Mouse (Mus musculus) heart, postnatal 4 days (tissue): ENCODE data around the gene Olfr1357. TPM values are rescaled to one million over a fixed set of nuclear protein-coding genes. Genes with fewer than 3 reads are reported as not detected.
"Not testable (repeated sequence)": the region's sequence is repeated elsewhere in the genome, so short reads cannot be mapped to it uniquely, and the experiment has no call there.

Source experiments
- DNase-seq: peaks from one replicate; pipeline ENCODE4 v3.0.0; 2021
- total RNA-seq, 2 experiments: library from RNA; stranded (reverse); gene quantifications; 2 replicates each; pipeline ENCODE4 v1.2.3; 2021

The Olfr1357 gene
- not detected for total RNA-seq

- DNase-seq = no peak
Observed at GRCm38 (mm10) chr10:78617974-78618373, at the start of gene Olfr1357. Gene Olfr1357 (minus strand): TSS chr10:78618074.

GRCm38 (mm10) chr10:78666696-78667095 is 48.8 kb upstream of the Olfr1357 start:
- not testable (repeated sequence) for DNase-seq

- no peak for DNase-seq
Observed at GRCm38 (mm10) chr10:78664546-78664945, 46.7 kb upstream of the Olfr1357 start.

- no peak for DNase-seq
Observed at GRCm38 (mm10) chr10:78661198-78661597, 43.3 kb upstream of the Olfr1357 start.

- DNase-seq = peak; percentile 15
Observed at GRCm38 (mm10) chr10:78632311-78632710, 14.4 kb upstream of the Olfr1357 start.

- DNase-seq = no peak
Observed at GRCm38 (mm10) chr10:78630194-78630593, 12.3 kb upstream of the Olfr1357 start.

- DNase-seq = not testable (repeated sequence)
Observed at GRCm38 (mm10) chr10:78623143-78623542, 5.3 kb upstream of the Olfr1357 start.

GRCm38 (mm10) chr10:78607602-78608001 is 10.3 kb downstream of the Olfr1357 start:
- no peak for DNase-seq

- DNase-seq = peak; percentile 65
Observed at GRCm38 (mm10) chr10:78605080-78605479, 12.8 kb downstream of the Olfr1357 start.

GRCm38 (mm10) chr10:78599865-78600264 is 18.0 kb downstream of the Olfr1357 start:
- no peak for DNase-seq

GRCm38 (mm10) chr10:78594566-78594965 is 23.3 kb downstream of the Olfr1357 start:
- no peak for DNase-seq

- DNase-seq = no peak
Observed at GRCm38 (mm10) chr10:78594157-78594556, 23.7 kb downstream of the Olfr1357 start.

- no peak for DNase-seq
Observed at GRCm38 (mm10) chr10:78593736-78594135, 24.1 kb downstream of the Olfr1357 start.

GRCm38 (mm10) chr10:78592856-78593379 is 25.0 kb downstream of the Olfr1357 start:
- no peak for DNase-seq

- peak; percentile 65 for DNase-seq
Observed at GRCm38 (mm10) chr10:78591406-78592328, 26.2 kb downstream of the Olfr1357 start, which contains the start of gene Syde1. Gene Syde1 (minus strand): TSS chr10:78591964.

GRCm38 (mm10) chr10:78590744-78591143 is 27.1 kb downstream of the Olfr1357 start:
- peak; percentile 52 for DNase-seq

GRCm38 (mm10) chr10:78589901-78590300 is 28.0 kb downstream of the Olfr1357 start:
- DNase-seq = no peak

- DNase-seq = no peak
Observed at GRCm38 (mm10) chr10:78589291-78589690, 28.6 kb downstream of the Olfr1357 start.

- no peak for DNase-seq
Observed at GRCm38 (mm10) chr10:78586026-78586425, 31.8 kb downstream of the Olfr1357 start.

- no peak for DNase-seq
Observed at GRCm38 (mm10) chr10:78585606-78586005, 32.3 kb downstream of the Olfr1357 start.

GRCm38 (mm10) chr10:78584996-78585395 is 32.9 kb downstream of the Olfr1357 start:
- DNase-seq = no peak

- no peak for DNase-seq
Observed at GRCm38 (mm10) chr10:78583939-78584338, 33.9 kb downstream of the Olfr1357 start.

- DNase-seq = no peak
Observed at GRCm38 (mm10) chr10:78583347-78583746, 34.5 kb downstream of the Olfr1357 start.

- no peak for DNase-seq
Observed at GRCm38 (mm10) chr10:78581121-78581520, 36.8 kb downstream of the Olfr1357 start.
